Mouse (Mus musculus) liver, postnatal 0 days (tissue): Measurements from ENCODE around the gene C1qtnf12. TPM values are rescaled to one million over a fixed set of nuclear protein-coding genes. Genes with fewer than 3 reads are reported as not detected.

ENCODE experiments used
- ATAC-seq: fragments of 200-750 bp; cut with Nextera tagmentation; 2 replicates; pipeline ENCODE4 v1.8.0; 2017; ENCODE audit warnings: mild to moderate bottlenecking, moderate library complexity
- DNase-seq: peaks from one replicate; pipeline ENCODE4 v3.0.0-alpha.2; 2016
- H3K27ac ChIP-seq: fragments of 300-500 bp; sonication (generic); 2 replicates; pipeline ENCODE4 v1.5.1; 2014; ENCODE audit warnings: antibody characterized with exemption, moderate library complexity, mild to moderate bottlenecking, low read depth
- H3K27me3 ChIP-seq: fragments of 300-500 bp; sonication (generic); 2 replicates; pipeline ENCODE4 v1.6.1; 2014; ENCODE audit warnings: low read length, control low read depth, mixed read lengths; ENCODE audit not compliant: insufficient read depth
- H3K36me3 ChIP-seq: fragments of 300-500 bp; sonication (generic); replicated peaks from 2 replicates; pipeline ENCODE4 v1.6.1; 2014; ENCODE audit warnings: mild to moderate bottlenecking, control low read depth, low read length, moderate library complexity, mixed read lengths; ENCODE audit not compliant: insufficient read depth
- H3K4me1 ChIP-seq: fragments of 300-500 bp; sonication (generic); 2 replicates; pipeline ENCODE4 v1.6.1; 2014; ENCODE audit warnings: antibody characterized with exemption, mild to moderate bottlenecking, control low read depth; ENCODE audit not compliant: insufficient read depth
- H3K4me2 ChIP-seq: fragments of 300-500 bp; sonication (generic); 2 replicates; pipeline ENCODE4 v1.6.1; 2014; ENCODE audit warnings: low read depth, mild to moderate bottlenecking, low read length, moderate library complexity, mixed read lengths
- H3K4me3 ChIP-seq: fragments of 300-500 bp; sonication (generic); 2 replicates; pipeline ENCODE4 v1.5.1; 2014; ENCODE audit warnings: low read depth, low read length
- H3K9ac ChIP-seq: fragments of 300-500 bp; sonication (generic); replicated peaks from 2 replicates; pipeline ENCODE4 v1.6.1; 2014; ENCODE audit warnings: mild to moderate bottlenecking, moderate library complexity
- H3K9me3 ChIP-seq: fragments of 300-500 bp; sonication (generic); 2 replicates; pipeline ENCODE4 v1.6.1; 2016; ENCODE audit warnings: mild to moderate bottlenecking, control low read depth, low read length, mixed read lengths
- CTCF ChIP-seq: sonication (generic); IDR thresholded peaks from 2 replicates; pipeline ENCODE4 v1.5.1; 2016; ENCODE audit warnings: antibody characterized with exemption, low read depth
- EP300 ChIP-seq: IDR thresholded peaks from 2 replicates; pipeline ENCODE4 v1.6.1; 2016; ENCODE audit warnings: antibody characterized with exemption, low read depth, mild to moderate bottlenecking
- WGBS: fragments of 180-500 bp; shearing (Covaris S2); extraction: QIAGEN DNeasy Blood & Tissue Kit; methylation state at CpG from one replicate; pipeline ENCODE4 v1.1.7; 2014; ENCODE audit not compliant: insufficient replicate concordance; 5-methylcytosine and 5-hydroxymethylcytosine counted together
- polyA plus RNA-seq: library from polyadenylated mRNA; unstranded; fragments of >200 nt; fragmentation: Nextera tagmentation; extraction: Ambion mirVana; gene quantifications from 2 replicates; pipeline ENCODE4 v1.2.1, GENCODE M21; 2015

The C1qtnf12 gene
- polyA plus RNA-seq, 1 experiment from 2014 or later = 39.5 TPM

GRCm38 (mm10) chr4:155992241-155992905 is 30.3 kb downstream of the C1qtnf12 start, which contains the start of the genes B3galt6 and Sdf4:
TSS of gene B3galt6 (minus strand) at chr4:155992649.
TSS of gene Sdf4 (plus strand) at chr4:155992872.
- TF ChIP-seq CTCF (peak; percentile 81), EP300 (no peak)
- DNase-seq = peak; percentile 91
- WGBS = 2% methylated on average over 74 of the region's 99 CpGs
- H3K27me3 ChIP-seq = no peaks in the 10 kb centered on the region
- peak within 1 kb of the TSS; percentile 97 for H3K9ac ChIP-seq
- peak within 1 kb of the TSS; percentile 99 for H3K4me3 ChIP-seq
- peak within 1 kb of the TSS; percentile 97 for H3K4me2 ChIP-seq
- ATAC-seq = peak; percentile 87
- peaks cover 34% of the 10 kb centered on the region for H3K4me1 ChIP-seq
- no peaks in the 10 kb centered on the region for H3K9me3 ChIP-seq
- peaks cover 16% of the 10 kb centered on the region for H3K36me3 ChIP-seq
- H3K27ac ChIP-seq = peak within 1 kb of the TSS; percentile 93

DNA sequence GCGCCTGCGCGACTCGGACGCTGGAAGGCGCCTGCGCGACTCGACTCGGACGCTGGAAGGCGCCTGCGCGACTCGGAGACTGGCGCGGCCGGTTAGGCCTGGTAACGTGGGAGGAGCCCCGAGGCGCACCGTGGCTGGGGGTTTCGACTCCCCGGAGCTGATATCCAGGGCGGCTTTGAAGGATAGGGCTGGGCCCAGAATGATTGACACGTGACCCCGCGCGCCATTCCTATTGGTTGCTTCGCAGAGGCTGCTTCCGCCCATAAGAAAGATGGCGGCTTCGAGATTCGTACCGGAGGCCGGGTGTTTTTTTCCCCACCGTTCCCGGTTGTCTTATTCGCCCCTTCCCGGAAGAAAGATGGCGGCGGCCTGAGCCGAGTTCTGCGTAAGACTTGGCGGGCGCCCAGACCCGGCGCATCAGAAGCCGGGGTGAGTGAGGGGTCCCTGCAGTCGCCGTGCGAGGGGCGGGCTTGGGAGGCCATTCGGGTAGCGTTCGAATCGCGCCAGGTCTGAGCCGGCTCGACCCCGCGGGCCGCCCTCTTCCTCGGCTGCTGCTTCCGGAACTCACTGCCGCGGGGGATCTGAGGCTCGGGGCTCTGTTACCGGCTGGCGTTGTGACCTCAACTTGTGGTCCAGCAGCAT is 30.9 kb downstream of the C1qtnf12 start:
- peak overlapping the region; percentile 93 for H3K27ac ChIP-seq
- TF ChIP-seq EP300 (peak; percentile 66), CTCF (peak; percentile 14; the same call in 1 of the 2 replicates)
- H3K9ac ChIP-seq = peak overlapping the region; percentile 97
- no peaks in the 10 kb centered on the region for H3K9me3 ChIP-seq
- H3K4me3 ChIP-seq = peak overlapping the region; percentile 99
- H3K27me3 ChIP-seq = no peaks in the 10 kb centered on the region
- ATAC-seq = peak; percentile 79
- peaks cover 20% of the 10 kb centered on the region for H3K36me3 ChIP-seq
- H3K4me2 ChIP-seq = peak overlapping the region; percentile 78
- WGBS = 2% methylated on average over 60 of the region's 70 CpGs
- H3K4me1 ChIP-seq = peaks cover 32% of the 10 kb centered on the region
- DNase-seq = peak; percentile 97

GRCm38 (mm10) chr4:155993606-155994005 is 31.5 kb downstream of the C1qtnf12 start:
- TF ChIP-seq CTCF = no peak
- TF ChIP-seq EP300 = no peak
- Histone ChIP-seq H3K4me1 (peaks cover 31% of the 10 kb centered on the region), H3K27ac (peak overlapping the region; percentile 93), H3K4me3 (peak overlapping the region; percentile 99), H3K9me3 (no peaks in the 10 kb centered on the region), H3K9ac (peak overlapping the region; percentile 97), H3K4me2 (peak overlapping the region; percentile 78), H3K36me3 (peaks cover 21% of the 10 kb centered on the region), H3K27me3 (no peaks in the 10 kb centered on the region)
- DNase-seq (no peak), ATAC-seq (no peak)
- WGBS = 5% methylated on average over 15 of the region's 15 CpGs

- 88% methylated on average over 3 of the region's 3 CpGs for WGBS
- no peak for ATAC-seq
- no peaks in the 10 kb centered on the region for H3K4me1 ChIP-seq
- no peak for DNase-seq
- H3K4me2 ChIP-seq = no peak overlapping the region
- H3K4me3 ChIP-seq = no peak overlapping the region
- TF ChIP-seq CTCF (no peak), EP300 (no peak)
- no peaks in the 10 kb centered on the region for H3K27me3 ChIP-seq
- no peak overlapping the region for H3K9ac ChIP-seq
- H3K27ac ChIP-seq = no peak overlapping the region
- peaks cover 82% of the 10 kb centered on the region for H3K36me3 ChIP-seq
- H3K9me3 ChIP-seq = no peaks in the 10 kb centered on the region
Measured at GRCm38 (mm10) chr4:156004109-156004508, 42.0 kb downstream of the C1qtnf12 start.

GRCm38 (mm10) chr4:156008369-156008768 is 46.3 kb downstream of the C1qtnf12 start:
- Histone ChIP-seq H3K4me3 (no peak overlapping the region), H3K9me3 (no peaks in the 10 kb centered on the region), H3K9ac (no peak overlapping the region), H3K4me1 (no peaks in the 10 kb centered on the region), H3K4me2 (no peak overlapping the region), H3K27me3 (no peaks in the 10 kb centered on the region), H3K27ac (no peak overlapping the region), H3K36me3 (peaks cover 85% of the 10 kb centered on the region)
- ATAC-seq (no peak), DNase-seq (no peak)
- no peak for TF ChIP-seq CTCF
- no peak for TF ChIP-seq EP300
- WGBS = 89% methylated on average over 4 of the region's 4 CpGs

- Histone ChIP-seq H3K27ac (no peak within 1 kb of the TSS), H3K4me3 (no peak within 1 kb of the TSS), H3K27me3 (no peaks in the 10 kb centered on the region), H3K9ac (no peak within 1 kb of the TSS), H3K9me3 (no peaks in the 10 kb centered on the region), H3K4me1 (no peaks in the 10 kb centered on the region), H3K36me3 (peaks cover 46% of the 10 kb centered on the region), H3K4me2 (no peak within 1 kb of the TSS)
- WGBS = 79% methylated on average over 8 of the region's 8 CpGs
- DNase-seq = no peak
- no peak for TF ChIP-seq CTCF
- no peak for TF ChIP-seq EP300
- no peak for ATAC-seq
Measured at GRCm38 (mm10) chr4:156013637-156014036, 51.5 kb downstream of the C1qtnf12 start, which contains the start of gene Tnfrsf4. TSS of gene Tnfrsf4 (plus strand) at chr4:156013843.
